Mouse (Mus musculus): ENCODE measurements around the gene Ptges2. TPM values are rescaled to one million over a fixed set of nuclear protein-coding genes. Genes with fewer than 3 reads are reported as not detected.

Ptges2 gene
- total RNA-seq, 4 experiments from 2014 or later: 42.2 to 52.5 (median 51.1) TPM

- DNase-seq: no peak
These were observed 20.3 kb upstream of the Ptges2 start for GRCm38 (mm10) chr2:32375317-32375940.

- no peak for DNase-seq
These were observed 18.7 kb upstream of the Ptges2 start for GRCm38 (mm10) chr2:32376963-32377362.

- peak; percentile 80 for DNase-seq
These were observed 15.6 kb upstream of the Ptges2 start for GRCm38 (mm10) chr2:32380001-32380500.

GRCm38 (mm10) chr2:32381141-32381774 is 14.4 kb upstream of the Ptges2 start:
- DNase-seq: no peak

- peak; percentile 93 for DNase-seq
These were observed 13.9 kb upstream of the Ptges2 start, which contains the start of gene 1110008P14Rik for GRCm38 (mm10) chr2:32381775-32382223. 1110008P14Rik (minus strand) TSS chr2:32381938.

GRCm38 (mm10) chr2:32382689-32383088 is 13.0 kb upstream of the Ptges2 start:
- no peak for DNase-seq

- no peak for DNase-seq
These were observed 7.8 kb upstream of the Ptges2 start, which contains the start of gene Lcn2 for GRCm38 (mm10) chr2:32387706-32388490. Lcn2 (minus strand) TSS chr2:32388252.

GRCm38 (mm10) chr2:32389157-32389556 is 6.5 kb upstream of the Ptges2 start:
- no peak for DNase-seq

GRCm38 (mm10) chr2:32390871-32391270 is 4.8 kb upstream of the Ptges2 start:
- no peak for DNase-seq

- DNase-seq: no peak
These were observed 3.6 kb upstream of the Ptges2 start for GRCm38 (mm10) chr2:32392063-32392462.

GRCm38 (mm10) chr2:32394973-32395372 is 723 bp upstream of the Ptges2 start:
- no peak for DNase-seq

- DNase-seq: peak; percentile 91
These were observed 388 bp downstream of the Ptges2 start for GRCm38 (mm10) chr2:32395946-32396621.

- no peak for DNase-seq
These were observed 999 bp downstream of the Ptges2 start for GRCm38 (mm10) chr2:32396695-32397094.

GRCm38 (mm10) chr2:32404663-32405062 is 9.0 kb downstream of the Ptges2 start:
- peak; percentile 89 for DNase-seq

- DNase-seq: no peak
These were observed 11.6 kb downstream of the Ptges2 start for GRCm38 (mm10) chr2:32407144-32407824.

- no peak for DNase-seq
These were observed 13.0 kb downstream of the Ptges2 start for GRCm38 (mm10) chr2:32408429-32409424.

- no peak for DNase-seq
These were observed 15.7 kb downstream of the Ptges2 start for GRCm38 (mm10) chr2:32411407-32411806.

GRCm38 (mm10) chr2:32412742-32413531 is 17.2 kb downstream of the Ptges2 start:
- no peak for DNase-seq

GRCm38 (mm10) chr2:32413936-32414335 is 18.2 kb downstream of the Ptges2 start:
- no peak for DNase-seq

GRCm38 (mm10) chr2:32415801-32416200 is 20.1 kb downstream of the Ptges2 start:
- DNase-seq: no peak
